Mouse (Mus musculus): ENCODE results near the gene Uckl1. TPM values are rescaled to one million over a fixed set of nuclear protein-coding genes. Genes with fewer than 3 reads are reported as not detected.

Gene Uckl1
- total RNA-seq, 2 experiments from 2014 or later = 36.6 to 47.4 TPM

DNA sequence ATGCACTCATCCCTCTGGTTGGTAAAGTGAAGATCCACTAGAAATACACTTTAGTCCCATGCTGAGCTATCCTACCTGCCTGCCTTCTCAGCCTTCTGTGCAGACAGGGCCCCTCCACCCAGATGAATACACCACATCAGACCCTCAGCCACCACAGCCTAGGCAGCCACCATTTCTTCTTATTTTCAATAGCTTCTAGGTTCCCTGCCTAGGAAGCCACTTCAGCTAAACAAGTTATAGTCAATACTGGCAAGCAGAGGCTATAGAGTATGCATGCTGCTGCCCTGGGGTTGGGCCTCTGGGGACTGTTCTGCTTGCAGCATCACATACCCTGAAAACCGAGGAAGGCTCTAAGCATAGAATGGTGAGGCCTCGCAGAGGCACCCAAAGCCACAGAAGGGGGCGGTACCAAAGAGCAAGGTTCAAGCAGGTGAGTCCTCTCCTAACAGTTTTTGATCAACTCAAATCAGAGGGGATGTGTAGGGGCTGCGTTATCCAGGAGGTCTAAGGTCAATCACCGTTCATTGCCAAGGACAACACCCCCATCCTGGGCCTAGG is 6.9 kb upstream of the Uckl1 start, which contains the start of gene Prpf6:
Prpf6 (plus strand) TSS at position 341 of the 558 bp plus-strand sequence.
- DNase-seq = no peak
- intact Hi-C loops (cut with DNase I) = no loop called here

- no peak for DNase-seq
- intact Hi-C loops (cut with DNase I) = no loop called here
Observed at GRCm38 (mm10) chr2:181590471-181590870, 5.8 kb upstream of the Uckl1 start.

DNA sequence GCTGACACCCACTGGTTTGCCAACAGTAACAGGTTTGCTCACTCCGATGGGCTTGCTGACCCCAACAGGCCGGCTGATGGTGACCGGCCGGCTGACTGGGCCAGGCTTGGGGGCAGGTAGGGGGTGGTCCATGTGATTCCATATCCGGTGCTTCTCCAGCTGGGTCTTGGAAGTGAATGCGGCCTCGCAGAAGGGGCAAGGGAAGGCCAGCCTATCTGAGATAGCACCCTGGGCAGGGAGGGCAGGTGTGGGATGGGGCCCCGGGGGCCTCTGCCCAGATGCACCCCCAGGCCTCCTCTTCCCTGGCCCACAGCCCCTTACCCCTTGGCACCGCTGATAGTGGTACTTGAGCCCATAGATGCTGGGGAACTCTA is 5.0 kb upstream of the Uckl1 start:
- intact Hi-C loops (cut with DNase I) = no loop called here
- no peak for DNase-seq

GRCm38 (mm10) chr2:181589011-181589731 is 4.5 kb upstream of the Uckl1 start:
- no peak for DNase-seq
- intact Hi-C loops (cut with DNase I) = no loop called here

GRCm38 (mm10) chr2:181588229-181588780 is 3.6 kb upstream of the Uckl1 start:
- intact Hi-C loops (cut with DNase I) = no loop called here
- DNase-seq = no peak

DNA sequence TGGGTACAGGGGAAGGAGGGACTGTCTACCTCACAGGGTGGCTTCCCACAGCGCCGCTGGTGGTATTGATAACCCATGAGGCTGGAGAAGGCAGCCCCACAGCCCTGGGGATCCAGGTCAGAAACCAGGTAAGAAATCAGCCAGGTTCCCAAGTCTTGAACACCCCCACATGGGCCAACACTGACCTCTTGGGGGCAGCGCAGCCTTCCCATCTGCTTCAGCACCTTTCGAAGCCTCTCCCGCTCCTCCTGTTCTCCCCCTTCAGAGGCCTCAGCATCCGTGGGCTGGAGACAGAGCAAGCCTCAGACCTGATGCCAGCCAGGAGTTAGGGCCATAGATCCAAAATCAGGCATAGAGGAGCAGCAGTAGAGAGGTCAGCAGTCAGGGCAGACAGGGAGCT is 3.1 kb upstream of the Uckl1 start:
- intact Hi-C loops (cut with DNase I) = no loop called here
- DNase-seq = no peak

GRCm38 (mm10) chr2:181586124-181586523 is 1.4 kb upstream of the Uckl1 start:
- intact Hi-C loops (cut with DNase I) = no loop called here
- DNase-seq = no peak

- no peak for DNase-seq
- intact Hi-C loops (cut with DNase I) = no loop called here
Observed at GRCm38 (mm10) chr2:181585506-181585905, 814 bp upstream of the Uckl1 start.

- intact Hi-C loops (cut with DNase I) = loop anchor here (5.0 kb wide), 1 partner anchor 191 kb away; no protein-coding TSS in a partner anchor
Observed at GRCm38 (mm10) chr2:181583460-181584257, 1.0 kb downstream of the Uckl1 start.

DNA sequence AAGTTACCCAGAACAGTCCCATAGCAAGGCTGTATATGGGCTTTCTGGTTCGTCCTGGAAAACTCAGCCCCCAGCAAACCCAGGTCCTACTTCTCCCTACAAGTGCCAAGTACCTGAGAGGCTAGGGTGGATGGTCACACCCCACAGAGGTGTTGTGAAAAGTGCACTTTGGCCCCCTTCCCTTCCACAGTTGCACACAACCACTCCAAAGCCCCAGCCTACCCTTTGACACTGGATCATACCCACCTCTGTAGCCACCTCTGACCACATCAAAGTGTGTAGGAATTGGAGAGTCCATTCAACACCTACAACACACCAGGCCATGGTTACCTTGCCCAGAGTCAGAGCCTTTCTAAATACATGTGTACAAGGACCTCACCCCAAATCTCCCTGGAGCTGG is 1.8 kb downstream of the Uckl1 start:
- intact Hi-C loops (cut with DNase I) = loop anchor here (5.0 kb wide), 1 partner anchor 191 kb away; no protein-coding TSS in a partner anchor
- DNase-seq = no peak

More at GRCm38 (mm10) chr2:181583460-181584257, 1.0 kb downstream of the Uckl1 start:
- DNase-seq = no peak

DNA sequence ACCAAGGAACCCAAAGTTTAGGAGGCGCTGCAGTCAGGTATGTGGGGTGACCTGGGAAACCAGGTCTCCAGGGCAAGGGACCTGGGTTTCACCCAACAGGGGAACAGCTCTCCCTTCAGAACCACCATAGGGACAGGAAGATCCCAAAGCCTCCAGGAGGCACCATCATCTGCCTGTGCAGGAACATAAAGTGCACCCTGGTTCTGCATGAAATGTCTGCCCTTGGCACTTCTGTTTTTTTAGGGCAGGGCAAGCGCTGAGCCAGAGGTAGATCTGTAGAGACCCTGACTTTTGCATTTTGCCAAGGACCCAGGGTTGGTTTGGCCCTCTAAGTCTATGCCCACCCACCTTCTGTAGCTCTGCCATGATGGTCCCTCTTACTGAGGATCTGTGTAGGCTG is 2.3 kb downstream of the Uckl1 start:
- no peak for DNase-seq
- intact Hi-C loops (cut with DNase I) = loop anchor here (5.0 kb wide), 1 partner anchor 190 kb away; no protein-coding TSS in a partner anchor

DNA sequence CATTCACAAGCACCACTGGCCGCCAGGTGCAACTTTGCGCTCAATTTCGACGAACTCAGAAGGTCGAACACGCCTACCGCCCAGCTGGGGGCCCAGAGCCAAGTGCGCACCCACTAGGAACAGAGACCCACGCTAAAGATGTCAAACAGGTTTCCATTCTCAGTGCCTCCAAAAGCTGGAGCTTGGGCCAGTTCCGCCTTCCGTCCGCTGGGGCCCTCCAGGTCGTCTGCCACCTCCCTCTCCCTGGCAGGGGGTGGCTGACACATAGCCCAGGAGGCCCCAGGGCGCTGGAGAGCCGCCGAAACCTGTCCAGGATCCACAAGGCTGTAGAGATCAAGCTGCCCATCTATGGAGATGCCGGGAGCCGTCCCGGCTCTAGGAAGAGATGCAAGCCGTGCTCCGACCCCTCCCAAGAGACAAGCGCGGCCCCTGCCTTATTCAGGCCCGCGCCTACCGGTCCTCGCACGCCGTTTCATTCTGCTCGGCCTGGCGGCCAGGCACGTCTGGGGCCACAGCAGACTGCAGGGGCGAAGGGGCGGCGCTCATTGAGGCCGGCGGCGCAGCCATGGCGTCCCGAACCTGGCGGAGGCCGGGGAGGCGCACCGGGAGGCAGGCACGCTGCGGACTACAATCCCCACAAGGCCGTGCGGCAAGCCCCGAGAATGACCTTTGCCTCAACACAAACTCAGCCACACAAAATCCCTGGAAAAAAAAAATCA is 3.1 kb downstream of the Uckl1 start:
- intact Hi-C loops (cut with DNase I) = loop anchor here (1.0 to 5.0 kb wide), 2 partner anchors 61 to 189 kb away; partner anchors contain the start of gene Dnajc5
- DNase-seq = peak; percentile 88

GRCm38 (mm10) chr2:181581016-181581401 is 3.7 kb downstream of the Uckl1 start:
- DNase-seq = peak; percentile 81 to 83
- intact Hi-C loops (cut with DNase I) = loop anchor here (1.0 to 5.0 kb wide), 2 partner anchors 61 to 189 kb away; partner anchors contain the start of gene Dnajc5

- peak in 1 of 2 experiments; percentile 1 for DNase-seq
- intact Hi-C loops (cut with DNase I) = loop anchor here (5.0 kb wide), 1 partner anchor 188 kb away; no protein-coding TSS in a partner anchor
Observed at GRCm38 (mm10) chr2:181580131-181580772, 4.4 kb downstream of the Uckl1 start.

- intact Hi-C loops (cut with DNase I) = loop anchor here (5.0 kb wide), 1 partner anchor 187 kb away; no protein-coding TSS in a partner anchor
- no peak for DNase-seq
Observed at GRCm38 (mm10) chr2:181579681-181580080, 5.0 kb downstream of the Uckl1 start.

DNA sequence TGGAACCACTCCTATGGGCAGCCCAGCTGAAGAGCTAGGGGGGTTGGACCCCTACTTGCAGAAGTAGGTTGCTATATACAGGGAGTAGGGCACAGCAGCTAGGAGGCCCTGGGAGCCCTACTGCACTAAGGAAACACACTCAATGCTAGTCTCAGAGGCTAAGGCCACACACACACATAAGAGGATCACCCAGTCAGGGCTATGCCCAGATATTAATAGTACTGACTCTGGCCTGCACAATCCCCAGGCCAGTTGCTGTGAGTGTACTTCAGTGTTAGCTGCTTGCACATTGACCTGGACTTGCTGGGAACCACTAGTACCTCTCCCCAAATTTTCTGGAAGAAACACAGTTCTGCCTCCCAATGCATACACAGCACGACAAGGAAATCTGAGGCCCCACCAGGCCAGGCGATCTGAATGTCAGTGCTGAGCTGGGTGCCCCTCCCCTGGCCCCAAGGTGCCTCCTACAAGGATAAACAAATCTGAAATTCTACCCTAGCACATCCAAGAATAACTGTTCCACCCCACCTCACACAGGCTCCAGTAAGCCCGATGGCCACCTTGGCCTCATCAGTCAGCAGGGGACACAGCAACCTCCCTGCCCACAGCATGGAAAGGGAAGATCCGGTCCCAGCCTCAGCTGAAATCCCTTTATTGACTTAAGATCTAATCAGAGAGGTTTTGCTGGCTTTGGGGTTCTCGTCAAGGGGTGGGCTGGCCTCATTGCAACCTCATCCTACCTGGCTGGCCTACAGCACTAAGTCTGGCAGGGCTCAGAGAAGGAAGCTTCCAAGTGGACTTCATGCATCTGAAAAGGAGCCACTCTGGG is 5.7 kb downstream of the Uckl1 start:
- intact Hi-C loops (cut with DNase I) = no loop called here
- no peak for DNase-seq

DNA sequence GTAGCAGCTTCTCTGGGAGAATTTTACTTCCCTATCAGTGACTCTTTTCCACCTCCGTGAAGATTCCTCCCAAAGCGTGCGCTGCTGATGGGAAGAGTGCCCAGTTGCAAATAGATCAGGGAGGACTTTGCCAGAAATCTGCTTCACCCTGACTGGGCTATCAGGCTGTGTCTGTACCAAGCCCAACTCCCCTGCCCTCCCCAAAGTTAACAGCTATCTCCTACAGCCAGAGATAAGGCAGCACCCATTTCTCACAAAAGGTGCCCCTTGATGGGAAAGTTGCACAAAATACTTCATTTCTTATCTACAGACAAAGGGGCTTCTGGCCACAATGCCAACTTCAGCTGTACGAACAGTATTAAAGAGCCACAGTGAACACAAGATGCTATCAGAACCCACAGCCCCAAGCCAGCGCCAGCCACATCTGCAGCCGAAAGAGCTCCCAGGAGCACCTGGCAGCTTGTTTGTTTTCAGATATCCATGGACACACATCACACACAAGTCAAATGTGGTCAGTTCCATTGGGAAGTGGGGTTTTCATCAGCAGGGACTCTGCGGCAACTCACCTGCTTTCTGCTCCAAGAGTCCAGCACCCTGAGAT is 6.6 kb downstream of the Uckl1 start:
- intact Hi-C loops (cut with DNase I) = no loop called here
- no peak for DNase-seq

GRCm38 (mm10) chr2:181577126-181577525 is 7.6 kb downstream of the Uckl1 start:
- DNase-seq = no peak
- intact Hi-C loops (cut with DNase I) = no loop called here
